Mouse (Mus musculus) megakaryocyte, embryonic 14.5 days (primary cell): Measurements from ENCODE around the gene Leng9. TPM values are rescaled to one million over a fixed set of nuclear protein-coding genes. Genes with fewer than 3 reads are reported as not detected.
A peak's percentile ranks its signal among the peaks of the same experiment; 100 is the strongest.

Experiments used
- H3K27me3 ChIP-seq: replicated peaks from 2 replicates; pipeline ENCODE3; 2012; ENCODE audit warnings: inconsistent platforms
- H3K36me3 ChIP-seq: replicated peaks from 2 replicates; pipeline ENCODE3; 2012; ENCODE audit warnings: low read length, inconsistent platforms, mixed read lengths
- H3K4me1 ChIP-seq: 2 replicates; pipeline ENCODE4 v1.6.1; 2012; ENCODE audit warnings: inconsistent platforms
- H3K4me3 ChIP-seq: replicated peaks from 2 replicates; pipeline ENCODE3; 2012; ENCODE audit warnings: moderate library complexity, mild to moderate bottlenecking, inconsistent platforms
- H3K9me3 ChIP-seq: 2 replicates; pipeline ENCODE4 v1.6.1; 2012; ENCODE audit warnings: inconsistent platforms
- FLI1 ChIP-seq: IDR thresholded peaks from 2 replicates; pipeline ENCODE4 v1.6.1; 2012; ENCODE audit warnings: low read length, inconsistent platforms, mixed read lengths
- GATA1 ChIP-seq: IDR thresholded peaks from 3 replicates; pipeline ENCODE4 v1.6.1; 2012; ENCODE audit warnings: mixed read lengths, low read length, inconsistent platforms, borderline replicate concordance
- polyA plus RNA-seq: library from polyadenylated mRNA; stranded (reverse); fragments of >175 nt; gene quantifications from 2 replicates; pipeline ENCODE4 v1.2.3, GENCODE M21; 2012; ENCODE audit warnings: low replicate concordance; ENCODE audit not compliant: insufficient read depth

Gene Leng9
- polyA plus RNA-seq, 1 experiment, result 5.1 TPM

DNA sequence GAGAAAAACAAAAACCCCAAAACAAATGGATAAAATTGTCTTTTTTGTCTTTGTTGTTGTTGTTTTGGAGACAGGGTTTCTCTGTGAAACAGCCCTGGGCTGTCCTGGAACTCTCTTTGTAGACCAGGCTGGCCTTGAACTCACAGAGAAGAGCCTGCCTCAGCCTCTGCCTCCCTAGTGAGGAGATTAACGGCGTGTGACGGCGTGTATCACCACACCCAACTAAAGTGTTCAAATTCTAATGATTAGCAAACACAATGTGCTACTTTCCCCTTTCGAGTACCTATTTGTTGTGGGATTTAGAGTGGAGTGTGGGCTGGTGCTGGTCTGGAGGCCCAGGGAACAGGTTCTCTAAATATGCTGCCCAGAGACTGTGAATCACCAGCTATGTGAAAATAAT is 15.3 kb downstream of the Leng9 start:
- TF ChIP-seq FLI1 (no peak), GATA1 (no peak)
- Histone ChIP-seq H3K27me3 (no peaks in the 10 kb centered on the region), H3K9me3 (no peaks in the 10 kb centered on the region), H3K36me3 (peaks cover 57% of the 10 kb centered on the region), H3K4me1 (peaks cover 81% of the 10 kb centered on the region), H3K4me3 (peak overlapping the region; percentile 79)

DNA sequence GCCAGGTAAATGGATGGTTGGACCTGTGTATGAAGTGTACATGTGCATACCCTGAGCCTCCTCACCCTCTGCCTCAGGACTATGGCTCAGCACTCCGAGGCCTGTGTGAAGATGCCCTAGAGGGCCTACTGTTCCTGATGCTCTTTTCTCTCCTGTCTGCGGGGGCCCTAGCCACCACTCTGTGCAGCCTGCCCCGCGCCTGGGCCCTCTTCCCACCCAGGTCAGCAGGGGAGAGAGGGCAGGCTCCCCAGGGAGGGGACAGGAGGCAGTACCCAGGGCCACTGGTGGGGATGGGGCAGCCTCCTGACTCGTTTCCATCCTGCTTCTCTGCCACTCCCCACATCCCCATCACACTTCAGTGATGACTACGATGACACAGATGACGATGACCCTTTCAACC is 17.2 kb downstream of the Leng9 start:
- no peaks in the 10 kb centered on the region for H3K9me3 ChIP-seq
- no peak for TF ChIP-seq GATA1
- TF ChIP-seq FLI1, result no peak
- H3K4me3 ChIP-seq, result no peak overlapping the region
- peaks cover 67% of the 10 kb centered on the region for H3K4me1 ChIP-seq
- H3K27me3 ChIP-seq, result no peaks in the 10 kb centered on the region
- peaks cover 41% of the 10 kb centered on the region for H3K36me3 ChIP-seq

DNA sequence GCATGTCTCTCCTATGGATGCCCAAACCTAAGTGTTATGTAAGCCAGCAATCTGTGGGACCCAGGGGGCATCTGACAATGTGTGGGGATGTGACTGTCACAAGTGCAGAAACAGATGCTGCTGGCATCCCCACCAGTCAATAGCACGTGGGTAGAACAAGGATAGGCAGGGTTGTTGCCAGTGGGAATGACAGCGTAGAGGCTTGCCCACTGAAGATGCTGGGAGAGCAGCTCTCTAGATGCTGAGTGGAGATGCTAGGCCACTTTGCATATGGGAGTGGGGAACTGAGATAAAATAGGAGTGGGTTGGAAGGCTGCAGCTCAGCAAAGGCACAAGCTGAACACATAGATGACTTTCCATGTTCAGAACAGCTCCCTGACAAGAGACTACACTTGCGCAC is 17.6 kb downstream of the Leng9 start:
- no peak for TF ChIP-seq FLI1
- TF ChIP-seq GATA1, result no peak
- H3K9me3 ChIP-seq, result no peaks in the 10 kb centered on the region
- H3K36me3 ChIP-seq, result peaks cover 42% of the 10 kb centered on the region
- no peaks in the 10 kb centered on the region for H3K27me3 ChIP-seq
- peaks cover 63% of the 10 kb centered on the region for H3K4me1 ChIP-seq
- H3K4me3 ChIP-seq, result no peak overlapping the region

DNA sequence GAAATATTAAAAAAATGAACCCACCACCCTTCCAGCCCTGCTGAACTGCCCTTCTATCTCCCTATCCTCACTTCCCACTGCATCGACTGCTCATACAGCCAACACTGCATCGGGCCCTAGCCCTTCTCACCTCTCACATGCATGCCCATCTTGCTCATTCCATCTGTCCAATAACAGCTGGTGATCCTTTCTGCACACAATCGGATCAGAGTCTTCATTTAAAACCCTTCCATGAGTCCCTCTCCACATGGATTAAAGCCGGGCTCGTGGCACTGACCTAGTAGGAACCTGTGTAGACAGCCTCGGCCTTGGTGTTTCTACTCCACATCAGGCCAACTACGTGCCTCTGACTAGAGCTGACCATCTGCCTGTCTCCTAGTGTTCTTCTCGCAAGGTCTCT is 18.2 kb downstream of the Leng9 start:
- H3K4me1 ChIP-seq, result peaks cover 61% of the 10 kb centered on the region
- TF ChIP-seq FLI1 (no peak), GATA1 (no peak)
- H3K4me3 ChIP-seq, result no peak overlapping the region
- peaks cover 47% of the 10 kb centered on the region for H3K36me3 ChIP-seq
- H3K27me3 ChIP-seq, result peaks cover 2% of the 10 kb centered on the region
- no peaks in the 10 kb centered on the region for H3K9me3 ChIP-seq

DNA sequence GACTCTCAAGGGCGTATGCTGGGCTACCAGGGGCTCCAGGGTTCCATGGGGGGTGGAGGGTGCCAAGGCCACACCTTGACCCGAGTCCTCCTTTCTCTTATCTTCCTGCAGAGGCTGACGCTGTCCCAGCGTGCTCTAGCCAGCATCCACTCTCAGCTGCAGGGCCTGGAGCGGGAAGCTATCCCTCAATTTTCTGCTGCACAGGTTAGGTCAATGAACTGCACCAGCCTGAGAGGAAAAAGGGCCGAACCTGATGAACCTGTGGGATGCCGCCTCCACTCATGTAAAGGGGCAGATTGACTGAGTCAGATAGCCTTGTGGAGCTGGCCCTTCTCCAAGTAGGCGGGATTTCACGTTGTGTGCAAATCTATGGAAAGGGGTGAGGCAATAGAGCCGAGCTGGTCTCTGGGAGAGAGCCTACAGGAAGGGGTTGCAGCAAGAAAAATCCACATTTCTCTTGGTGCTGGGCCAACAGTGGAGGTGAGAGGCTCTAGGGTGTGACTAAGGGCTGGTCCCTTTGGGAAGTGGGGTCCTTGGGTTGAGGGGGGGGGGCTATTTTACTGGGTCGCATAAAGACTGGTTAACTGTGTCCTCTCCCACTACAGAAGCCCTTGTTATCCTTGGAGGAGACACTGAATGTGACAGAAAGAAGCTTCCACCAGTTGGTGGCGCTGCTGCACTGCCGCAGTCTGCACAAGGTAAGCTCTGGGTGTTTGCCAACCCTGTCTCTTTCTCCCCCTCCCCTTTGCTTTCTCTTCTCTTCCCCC is 19.3 kb downstream of the Leng9 start:
- H3K4me1 ChIP-seq, result peaks cover 61% of the 10 kb centered on the region
- H3K36me3 ChIP-seq, result peaks cover 47% of the 10 kb centered on the region
- TF ChIP-seq GATA1 (no peak), FLI1 (no peak)
- no peaks in the 10 kb centered on the region for H3K9me3 ChIP-seq
- peaks cover 2% of the 10 kb centered on the region for H3K27me3 ChIP-seq
- H3K4me3 ChIP-seq, result peak overlapping the region; percentile 36

DNA sequence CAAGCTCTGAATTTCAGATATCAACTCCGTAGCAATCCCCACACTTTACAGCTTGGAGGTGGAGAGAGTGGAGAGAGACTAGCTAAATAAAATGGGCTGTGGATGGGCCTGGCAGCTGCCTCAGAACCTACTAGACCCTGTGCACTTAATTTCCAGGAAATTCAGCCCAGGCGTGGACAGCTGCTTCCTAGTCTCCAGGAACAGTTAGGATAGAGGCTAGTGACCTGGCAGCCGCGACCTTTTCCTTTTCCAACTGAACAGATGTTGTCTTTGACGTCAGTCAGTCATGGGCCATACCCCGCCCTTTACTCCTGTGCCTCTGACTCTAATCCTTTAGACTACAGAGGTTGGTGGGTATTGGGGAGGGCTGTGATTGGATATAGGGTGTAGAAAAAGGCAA is 21.3 kb downstream of the Leng9 start:
- H3K27me3 ChIP-seq, result peaks cover 18% of the 10 kb centered on the region
- no peaks in the 10 kb centered on the region for H3K9me3 ChIP-seq
- peaks cover 35% of the 10 kb centered on the region for H3K36me3 ChIP-seq
- H3K4me3 ChIP-seq, result no peak overlapping the region
- peaks cover 55% of the 10 kb centered on the region for H3K4me1 ChIP-seq
- TF ChIP-seq FLI1 (no peak), GATA1 (no peak)

DNA sequence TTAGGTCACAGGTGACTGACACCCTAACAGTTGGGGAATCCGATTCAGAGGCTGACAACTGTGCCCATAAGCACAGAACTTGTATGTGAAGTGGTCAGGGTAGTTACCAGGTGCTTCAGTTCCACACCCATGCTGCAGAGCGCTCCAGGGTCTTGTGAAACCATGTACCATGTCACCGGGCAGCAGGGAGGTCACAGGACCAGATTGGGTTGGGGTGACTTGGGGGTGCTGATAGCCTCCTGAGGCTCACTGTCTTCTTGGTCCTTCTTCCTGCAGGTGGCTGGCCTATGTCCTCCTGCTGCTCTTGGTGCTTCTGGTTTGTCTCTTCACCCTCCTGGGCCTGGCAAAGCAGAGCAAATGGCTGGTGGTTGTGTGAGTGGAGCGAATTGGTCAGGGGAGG is 22.3 kb downstream of the Leng9 start:
- no peak overlapping the region for H3K4me3 ChIP-seq
- TF ChIP-seq GATA1, result no peak
- TF ChIP-seq FLI1, result no peak
- no peaks in the 10 kb centered on the region for H3K9me3 ChIP-seq
- H3K27me3 ChIP-seq, result peaks cover 28% of the 10 kb centered on the region
- peaks cover 26% of the 10 kb centered on the region for H3K36me3 ChIP-seq
- peaks cover 45% of the 10 kb centered on the region for H3K4me1 ChIP-seq

DNA sequence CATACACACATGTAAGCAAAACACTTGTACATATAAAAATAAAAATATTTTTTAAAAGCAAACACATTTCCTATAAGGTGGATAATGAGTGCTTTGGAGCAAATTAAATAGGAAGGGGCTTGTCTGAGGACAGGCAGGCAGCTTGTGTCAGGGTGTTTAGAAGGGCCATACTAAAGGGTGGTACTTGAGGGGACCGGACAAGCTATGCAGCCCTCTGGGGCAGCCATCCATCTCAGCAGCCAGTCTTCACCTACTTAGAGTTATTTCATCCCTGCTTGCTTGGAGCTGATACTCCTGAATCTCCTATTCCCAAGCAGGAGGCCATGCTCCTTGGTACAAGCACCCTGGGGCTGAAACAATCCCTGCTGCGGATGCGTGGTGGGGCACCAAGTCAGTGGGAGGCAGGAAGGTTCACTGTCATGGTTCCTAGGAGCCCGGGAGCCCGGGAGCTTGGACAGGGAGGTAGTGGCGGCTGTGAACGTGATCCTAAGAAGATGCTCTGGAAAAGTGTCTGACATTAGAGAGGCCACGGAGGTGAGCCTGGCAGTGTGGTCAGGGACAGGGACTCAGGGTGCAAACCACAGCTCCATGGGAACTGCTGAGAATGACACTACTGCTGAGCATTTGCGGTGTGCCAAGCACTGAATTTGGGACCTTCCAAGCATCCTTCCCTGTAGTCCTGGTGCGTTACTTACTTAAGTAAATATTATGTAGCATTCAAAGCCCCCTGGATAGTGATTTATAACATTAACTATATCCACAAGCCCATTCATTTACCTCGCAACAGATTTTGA is 23.0 kb downstream of the Leng9 start:
- TF ChIP-seq FLI1 (no peak), GATA1 (no peak)
- H3K27me3 ChIP-seq, result peaks cover 35% of the 10 kb centered on the region
- H3K4me1 ChIP-seq, result peaks cover 38% of the 10 kb centered on the region
- H3K36me3 ChIP-seq, result peaks cover 18% of the 10 kb centered on the region
- H3K9me3 ChIP-seq, result no peaks in the 10 kb centered on the region
- no peak overlapping the region for H3K4me3 ChIP-seq

DNA sequence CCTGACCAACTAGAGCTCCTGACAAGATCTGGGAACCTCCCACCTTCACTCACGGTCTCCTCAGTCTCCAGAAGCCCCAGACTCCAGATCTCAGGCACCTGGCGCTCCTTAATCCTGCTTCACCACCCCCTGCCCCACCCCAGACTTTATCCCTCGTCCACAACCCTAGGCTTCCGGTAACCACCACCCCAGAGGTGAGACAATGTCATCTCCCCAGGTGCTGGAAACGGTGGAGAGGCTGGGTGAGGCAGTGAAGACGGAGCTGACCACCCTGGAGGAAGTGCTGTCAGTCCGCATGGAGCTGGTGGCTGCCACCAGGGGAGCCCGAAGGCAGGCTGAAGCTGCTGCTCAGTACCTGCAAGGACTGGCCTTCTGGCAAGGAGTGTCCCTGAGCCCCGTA is 24.9 kb downstream of the Leng9 start:
- H3K36me3 ChIP-seq, result peaks cover 13% of the 10 kb centered on the region
- peaks cover 22% of the 10 kb centered on the region for H3K4me1 ChIP-seq
- no peak for TF ChIP-seq GATA1
- no peak for TF ChIP-seq FLI1
- H3K9me3 ChIP-seq, result no peaks in the 10 kb centered on the region
- H3K4me3 ChIP-seq, result no peak overlapping the region
- peaks cover 53% of the 10 kb centered on the region for H3K27me3 ChIP-seq

DNA sequence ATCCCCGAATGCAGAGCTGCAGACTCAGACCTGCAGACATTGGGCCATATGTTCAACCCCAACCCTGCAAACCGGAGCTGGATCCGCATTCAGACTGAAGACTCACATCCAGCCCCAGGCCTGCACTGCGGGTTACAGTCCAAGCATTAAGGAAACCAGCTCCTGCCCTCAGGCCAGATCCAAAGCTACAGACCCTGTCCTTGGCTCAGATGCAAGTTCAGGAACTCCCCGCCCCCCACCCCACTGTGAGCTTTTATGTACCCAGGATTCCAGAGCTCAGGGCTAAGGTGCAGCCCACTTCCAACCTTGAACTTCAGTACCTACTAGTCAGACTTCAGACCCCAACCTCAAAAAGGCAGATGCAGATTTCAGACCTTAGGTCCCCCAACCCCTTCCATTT is 25.3 kb downstream of the Leng9 start:
- no peaks in the 10 kb centered on the region for H3K9me3 ChIP-seq
- H3K4me3 ChIP-seq, result no peak overlapping the region
- H3K36me3 ChIP-seq, result peaks cover 13% of the 10 kb centered on the region
- peaks cover 57% of the 10 kb centered on the region for H3K27me3 ChIP-seq
- TF ChIP-seq GATA1, result no peak
- TF ChIP-seq FLI1, result no peak
- H3K4me1 ChIP-seq, result peaks cover 20% of the 10 kb centered on the region
